Comparison of ENCODE assay signal across 8 mouse cellular contexts in genomic region chr5:147075103-147076025, GRCm38 (mm10). TPM values are rescaled to one million over a fixed set of nuclear protein-coding genes. Genes with fewer than 3 reads are reported as not detected.
DNase-seq lines count a peak whose midpoint lies in the region; ATAC-seq and TF ChIP-seq lines count a peak whose summit lies in the region.

No protein-coding gene starts in this region.

- DNase-seq in left cerebral cortex, adult 2 months (ENCODE audit: extremely low spot score in 1 of 2, low spot score in 2 of 2) = no peak
- DNase-seq in left cerebral cortex, postnatal 25 days (ENCODE audit: low spot score in 2 of 2) = no peak
- peak; percentile 45 for DNase-seq in kidney, adult 11 months
- DNase-seq in lung, embryonic 14.5 days = peak; percentile 89
- no peak for DNase-seq in B cell, adult 2 months
- DNase-seq in testis, postnatal 10 days (ENCODE audit: low spot score) = no peak

- H3K4me2 ChIP-seq in forebrain, embryonic 13.5 days = peak overlapping the region; percentile 89
- H3K4me2 ChIP-seq in lung, embryonic 14.5 days = peak overlapping the region; percentile 97

- intact Hi-C loops in left cerebral cortex, adult 2 months (cut with DNase I) = loop anchor here (1.0 to 5.0 kb wide), 6 partner anchors 21 to 152 kb away; partner anchors contain the start of gene Mtif3
- intact Hi-C loops in left cerebral cortex, postnatal 25 days (cut with DNase I) = loop anchor here (2.0 to 5.0 kb wide), 4 partner anchors 21 to 113 kb away; partner anchors contain the start of gene Mtif3

- no peaks in the 10 kb centered on the region for H3K27me3 ChIP-seq in forebrain, embryonic 13.5 days
- H3K27me3 ChIP-seq in lung, embryonic 14.5 days (ENCODE audit: insufficient read depth, low read length) = no peaks in the 10 kb centered on the region

- no peaks in the 10 kb centered on the region for H3K9me3 ChIP-seq in forebrain, embryonic 13.5 days (replicated peaks)
- H3K9me3 ChIP-seq in lung, embryonic 14.5 days (ENCODE audit: low read depth, low read length) = no peaks in the 10 kb centered on the region

- peaks cover 21% of the 10 kb centered on the region for H3K4me1 ChIP-seq in forebrain, embryonic 13.5 days
- H3K4me1 ChIP-seq in lung, embryonic 14.5 days (ENCODE audit: insufficient read depth) = peaks cover 23% of the 10 kb centered on the region

- WGBS in forebrain, embryonic 13.5 days = 17% methylated on average over 21 of the region's 21 CpGs
- WGBS in lung, embryonic 14.5 days = 5% methylated on average over 21 of the region's 21 CpGs

- peak overlapping the region; percentile 74 for H3K9ac ChIP-seq in forebrain, embryonic 13.5 days
- peak overlapping the region; percentile 88 for H3K9ac ChIP-seq in lung, embryonic 14.5 days

- peak overlapping the region; percentile 86 for H3K27ac ChIP-seq in left cerebral cortex, adult 2 months
- H3K27ac ChIP-seq in forebrain, embryonic 13.5 days = no peak overlapping the region
- peak overlapping the region; percentile 97 for H3K27ac ChIP-seq in lung, embryonic 14.5 days (ENCODE audit: low read depth)

- no peak for ATAC-seq in forebrain, embryonic 13.5 days
- ATAC-seq in lung, embryonic 14.5 days (ENCODE audit: insufficient read depth) = peak; percentile 39
- ATAC-seq in megakaryocyte progenitor cell, adult 5-6 weeks (replicated peaks; ENCODE audit: poor library complexity) = no peak

- no peak for TF ChIP-seq CTCF in left cerebral cortex, adult 2 months (IDR thresholded peaks at IDR 0.05)
- no peak for TF ChIP-seq CTCF in lung, embryonic 14.5 days (IDR thresholded peaks at IDR 0.05; ENCODE audit: low read depth)

- H3K4me3 ChIP-seq in left cerebral cortex, adult 2 months = peak overlapping the region; percentile 93
- peak overlapping the region; percentile 79 for H3K4me3 ChIP-seq in forebrain, embryonic 13.5 days
- peak overlapping the region; percentile 82 for H3K4me3 ChIP-seq in lung, embryonic 14.5 days (ENCODE audit: low read depth, low read length)

- H3K36me3 ChIP-seq in forebrain, embryonic 13.5 days (ENCODE audit: poor library complexity, severe bottlenecking) = peaks cover 7% of the 10 kb centered on the region; the same call in 1 of the 2 replicates
- peaks cover 4% of the 10 kb centered on the region; the same call in 1 of the 2 replicates for H3K36me3 ChIP-seq in lung, embryonic 14.5 days (ENCODE audit: insufficient read depth)

RNA-seq across cellular contexts. Expression of gene Lnx2, which starts 1.0 kb away (rescaled TPM):
- 1 to 10 TPM; 5.8 to 6.3 TPM for total RNA-seq in left cerebral cortex, adult 2 months (2021)
- total RNA-seq in left cerebral cortex, postnatal 25 days (2021) = 1 to 10 TPM; 5.1 to 6.3 TPM
- 4.7 and 5.6 TPM in 2 replicates for polyA plus RNA-seq in forebrain, embryonic 13.5 days (2015; fragmentation: Nextera tagmentation; extraction: Ambion mirVana)
- polyA plus RNA-seq in lung, embryonic 14.5 days (2014; fragmentation: Nextera tagmentation; extraction: Ambion mirVana) = 19.3 and 19.9 TPM in 2 replicates
- 11.9 and 12.0 TPM in 2 replicates for total RNA-seq in megakaryocyte progenitor cell, adult 5-6 weeks (2015)
- total RNA-seq in megakaryocyte progenitor cell, adult 5-6 weeks (2017) = 5.1 and 5.2 TPM in 2 replicates

RNA-seq across cellular contexts. Expression of gene Polr1d, which starts 1.5 kb away (rescaled TPM):
- total RNA-seq in left cerebral cortex, adult 2 months (2021) = 10 to 100 TPM; 66.8 to 67.0 TPM
- 10 to 100 TPM; 72.0 to 72.9 TPM for total RNA-seq in left cerebral cortex, postnatal 25 days (2021)
- polyA plus RNA-seq in forebrain, embryonic 13.5 days (2015; fragmentation: Nextera tagmentation; extraction: Ambion mirVana) = 105 and 118 TPM in 2 replicates
- 123 and 127 TPM in 2 replicates for polyA plus RNA-seq in lung, embryonic 14.5 days (2014; fragmentation: Nextera tagmentation; extraction: Ambion mirVana)
- total RNA-seq in megakaryocyte progenitor cell, adult 5-6 weeks (2015) = 160 and 162 TPM in 2 replicates
- total RNA-seq in megakaryocyte progenitor cell, adult 5-6 weeks (2017) = 131 and 134 TPM in 2 replicates

Comparison
In these comparisons a context has a peak if more than half of its experiments do, and no peak if none do; other contexts are left out.
1. DNase-seq: peak in kidney, adult 11 months (single experiment) and lung, embryonic 14.5 days (single experiment); none in left cerebral cortex, adult 2 months (0 of 2), left cerebral cortex, postnatal 25 days (0 of 2), B cell, adult 2 months (0 of 2) and testis, postnatal 10 days (single experiment).
2. Peak in every context shown above with its lines, with median percentiles within 50 percentile points of each other: H3K4me3 ChIP-seq.